Mouse (Mus musculus): ENCODE measurements around the gene Sncg.
"Not testable (repeated sequence)": the region's sequence is repeated elsewhere in the genome, so short reads cannot be mapped to it uniquely, and the experiment has no call there.

Sncg gene

DNA sequence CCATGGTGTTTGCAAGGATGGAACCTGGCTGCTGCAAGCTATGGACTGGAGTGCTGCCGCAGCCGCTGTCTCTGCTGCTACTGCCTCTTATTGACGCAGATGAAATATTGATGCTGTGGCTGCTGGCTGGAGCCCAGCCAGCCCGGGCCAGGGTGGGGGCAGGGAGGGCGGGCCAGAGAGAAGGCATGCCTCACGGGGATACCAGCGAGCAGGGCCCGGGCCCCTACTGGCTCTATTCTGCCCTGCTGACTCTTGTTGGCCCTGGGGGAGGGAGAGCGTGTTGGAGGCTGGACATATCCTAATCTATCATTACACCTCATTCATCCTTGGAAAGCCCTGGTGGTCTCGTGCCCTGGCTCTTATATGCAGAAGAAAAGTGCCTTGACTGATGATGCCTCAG is at the start of gene Sncg:
Sncg (minus strand) TSS at position 213 of the 400 bp plus-strand sequence.
- peak; percentile 39 for DNase-seq (ENCODE audit: extremely low spot score, low spot score)

DNA sequence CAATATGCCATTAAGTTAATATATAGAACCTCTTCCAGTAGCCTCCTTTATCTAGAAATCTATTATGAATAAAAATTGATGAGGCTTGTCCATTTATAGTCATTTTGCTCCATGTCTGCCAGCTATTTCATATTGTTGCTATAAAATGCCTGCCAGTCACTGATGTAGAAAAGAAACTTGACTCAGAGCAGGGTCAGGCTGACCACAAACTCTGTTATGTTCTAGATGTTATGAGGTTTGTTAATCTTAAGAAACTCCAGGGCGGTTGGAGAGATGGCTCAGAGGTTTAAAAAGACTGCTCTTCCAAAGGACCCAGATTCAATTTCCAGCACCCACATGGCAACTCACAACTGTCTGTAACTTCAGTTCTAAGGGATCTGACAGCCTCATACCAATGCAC is 46.5 kb upstream of the Sncg start:
- DNase-seq (ENCODE audit: extremely low spot score, low spot score), result no peak

DNA sequence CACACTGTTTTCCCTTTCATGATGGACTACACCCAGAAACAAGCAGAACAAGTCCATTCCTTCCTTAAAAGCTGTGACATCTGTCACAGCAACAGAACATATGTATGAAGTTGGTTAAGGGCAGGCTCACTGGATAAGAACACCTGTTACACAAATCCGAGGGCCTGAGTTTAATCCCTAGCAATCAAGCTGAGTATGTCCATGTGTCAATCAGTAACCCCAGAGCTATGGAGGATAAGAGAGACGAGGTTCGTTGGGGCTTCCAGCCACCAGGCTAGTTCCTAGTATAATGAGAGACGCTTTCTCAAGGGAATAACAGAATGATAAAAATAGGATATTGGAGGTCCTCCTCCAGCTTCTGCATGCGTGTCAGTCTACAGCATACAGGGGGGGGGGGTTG is 42.9 kb upstream of the Sncg start:
- DNase-seq (ENCODE audit: extremely low spot score, low spot score), result no peak

DNA sequence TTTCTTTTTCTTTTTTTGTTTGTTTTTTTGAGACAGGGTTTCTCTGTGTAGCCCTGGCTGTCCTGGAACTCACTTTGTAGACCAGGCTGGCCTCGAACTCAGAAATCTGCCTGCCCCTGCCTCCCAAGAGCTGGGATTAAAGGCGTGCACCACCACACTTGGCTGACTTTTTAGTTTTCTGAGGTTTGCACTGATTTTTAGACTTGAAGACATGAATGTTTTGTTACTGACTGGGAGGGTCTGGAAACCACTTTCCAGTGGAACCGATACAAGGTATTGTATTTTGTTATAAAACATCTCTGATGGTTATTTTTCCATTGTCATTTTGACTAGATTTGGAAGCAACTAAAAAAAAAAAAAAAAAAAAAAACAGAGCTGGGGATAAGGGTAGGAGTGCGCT is 42.4 kb upstream of the Sncg start:
- not testable (repeated sequence) for DNase-seq (ENCODE audit: extremely low spot score, low spot score)

DNA sequence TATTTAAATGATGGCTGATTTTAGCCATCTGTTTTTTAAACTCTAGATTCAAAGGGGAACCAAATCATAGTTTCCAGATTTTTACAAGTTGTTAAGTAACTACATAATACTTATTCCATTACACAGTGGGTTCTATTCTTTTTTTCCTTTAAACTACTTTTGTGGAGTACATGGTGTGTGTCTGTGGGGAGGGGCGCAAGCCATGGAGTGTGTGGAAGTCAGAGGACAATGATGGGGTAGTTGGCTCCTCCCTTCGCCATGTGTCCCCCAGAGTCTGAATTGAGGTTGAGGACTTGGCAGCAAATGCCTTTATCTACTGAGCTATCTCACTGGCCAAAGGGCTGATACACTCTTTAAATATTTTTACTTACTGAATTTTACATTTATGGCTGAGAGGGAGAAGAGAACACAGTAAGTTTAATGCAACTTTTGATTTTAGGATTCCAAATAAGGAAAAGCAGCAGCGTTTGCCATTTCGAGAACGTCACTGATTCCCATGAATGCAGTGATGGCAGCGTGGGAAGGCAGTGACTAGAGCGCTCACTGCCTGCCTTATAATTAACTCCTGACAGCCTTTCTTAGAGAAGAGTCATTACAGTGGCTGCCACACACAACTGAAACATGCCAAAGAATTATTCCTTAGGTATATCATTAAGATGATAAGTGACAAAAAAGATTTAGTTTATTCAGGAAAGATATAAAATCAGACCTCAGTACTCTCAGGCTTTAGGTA is 37.7 kb upstream of the Sncg start:
- DNase-seq (ENCODE audit: extremely low spot score, low spot score), result no peak

DNA sequence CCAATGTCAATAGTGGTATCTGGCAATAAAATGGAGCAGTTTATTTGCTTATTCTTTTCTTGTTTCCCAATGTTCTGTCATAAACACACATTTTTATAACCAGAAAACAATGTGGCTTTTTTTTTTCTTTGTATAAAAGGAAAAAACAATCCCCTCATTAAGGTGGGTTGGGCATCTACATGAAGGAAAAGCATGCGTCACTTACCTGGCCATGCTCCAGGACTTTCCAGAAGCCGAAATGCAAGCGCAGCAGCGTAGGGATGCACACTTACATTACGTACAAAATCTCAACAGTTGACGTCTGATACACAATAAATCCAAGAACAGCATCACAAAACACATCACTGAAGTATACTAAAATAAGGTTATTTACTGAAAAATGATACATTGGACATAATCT is 36.1 kb upstream of the Sncg start:
- DNase-seq (ENCODE audit: extremely low spot score, low spot score), result no peak

DNA sequence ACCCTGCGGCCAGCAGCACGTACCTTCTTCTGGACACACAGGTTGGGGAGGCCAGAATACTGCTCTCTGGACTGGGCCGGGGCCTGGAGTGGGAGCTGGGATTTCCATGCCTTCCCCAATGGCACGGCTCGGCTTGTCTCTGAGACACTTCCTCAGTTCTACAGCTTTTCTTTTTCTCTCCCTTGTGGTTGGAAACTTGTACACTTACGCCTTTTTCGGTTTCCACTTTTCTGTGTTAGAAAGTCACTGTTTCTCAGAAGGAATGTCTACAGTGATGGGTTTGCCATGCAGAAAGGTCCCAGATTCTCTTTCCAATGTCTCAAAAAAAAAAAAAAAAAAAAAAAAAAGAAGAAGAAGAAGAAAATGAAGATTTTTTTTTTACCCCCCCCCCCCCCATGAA is 28.8 kb upstream of the Sncg start:
- no peak for DNase-seq (ENCODE audit: extremely low spot score, low spot score)

DNA sequence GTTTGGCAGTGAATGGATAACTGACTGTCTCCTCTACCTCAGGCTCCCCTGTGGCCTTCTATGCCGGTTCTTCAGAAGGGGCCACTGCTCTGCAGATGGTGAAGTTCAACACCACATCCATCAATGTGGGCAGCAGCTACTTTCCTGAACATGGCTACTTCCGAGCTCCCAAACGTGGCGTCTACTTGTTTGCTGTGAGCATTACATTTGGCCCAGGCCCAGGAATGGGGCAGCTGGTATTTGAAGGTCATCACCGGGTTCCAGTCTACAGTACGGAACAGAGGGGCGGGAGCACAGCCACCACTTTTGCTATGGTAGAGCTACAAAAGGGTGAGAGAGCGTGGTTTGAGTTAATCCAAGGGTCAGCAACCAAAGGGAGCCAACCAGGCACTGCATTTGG is 28.3 kb upstream of the Sncg start:
- DNase-seq (ENCODE audit: extremely low spot score, low spot score), result no peak

DNA sequence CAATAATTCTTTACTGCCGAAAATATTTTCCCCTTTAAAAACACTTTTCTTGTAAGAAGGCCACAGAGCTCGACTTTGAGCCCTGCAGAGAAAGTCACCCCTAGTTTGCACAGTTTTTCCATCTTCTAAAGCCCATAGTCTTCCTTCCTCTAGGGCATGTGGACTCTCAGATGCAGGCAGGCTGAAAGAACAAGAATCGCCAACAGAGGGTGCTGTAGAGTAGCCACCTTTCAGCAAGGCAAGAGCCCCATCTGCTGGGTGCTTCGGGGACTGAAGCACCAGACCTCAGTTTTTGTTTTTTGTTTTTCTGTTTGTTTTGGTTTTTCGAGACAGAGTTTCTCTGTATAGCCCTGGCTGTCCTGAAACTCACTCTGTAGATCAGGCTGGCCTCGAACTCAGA is 26.5 kb upstream of the Sncg start:
- peak; percentile 61 for DNase-seq (ENCODE audit: extremely low spot score, low spot score)

DNA sequence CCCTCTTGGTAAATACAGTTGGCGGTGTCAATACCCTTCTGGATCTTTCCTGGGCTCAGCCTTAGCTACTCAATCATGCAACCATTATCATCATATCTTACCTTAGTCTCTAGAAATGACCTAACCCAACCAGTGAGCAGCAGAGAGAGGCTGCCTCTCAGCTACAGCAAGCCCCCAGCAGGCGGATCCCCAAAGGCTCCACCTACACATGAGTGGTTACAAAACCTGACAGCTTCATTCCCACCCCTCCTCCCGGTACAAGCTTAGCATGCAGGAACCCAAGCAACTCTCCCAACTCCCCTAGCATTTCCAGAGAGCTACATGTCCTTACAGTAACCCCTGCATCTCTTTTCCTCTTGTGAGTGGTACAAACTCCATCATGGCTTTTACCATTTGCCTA is 25.4 kb upstream of the Sncg start:
- DNase-seq (ENCODE audit: extremely low spot score, low spot score), result no peak

DNA sequence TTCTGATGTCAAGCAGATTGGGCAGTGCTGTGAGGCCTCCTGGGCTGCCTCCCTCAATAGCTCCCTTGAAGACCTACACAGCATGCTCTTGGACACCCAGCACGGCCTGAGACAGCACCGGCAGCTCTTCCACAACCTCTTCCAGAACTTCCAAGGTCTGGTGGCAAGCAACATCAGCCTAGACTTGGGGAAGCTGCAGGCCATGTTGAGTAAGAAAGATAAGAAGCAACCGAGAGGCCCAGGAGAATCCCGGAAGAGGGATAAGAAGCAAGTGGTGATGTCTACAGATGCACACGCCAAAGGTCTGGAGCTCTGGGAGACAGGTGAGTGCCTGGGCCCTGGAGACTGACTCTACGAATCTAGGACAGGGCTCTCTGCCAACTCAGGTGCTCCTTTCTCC is 24.7 kb upstream of the Sncg start:
- no peak for DNase-seq (ENCODE audit: extremely low spot score, low spot score)

DNA sequence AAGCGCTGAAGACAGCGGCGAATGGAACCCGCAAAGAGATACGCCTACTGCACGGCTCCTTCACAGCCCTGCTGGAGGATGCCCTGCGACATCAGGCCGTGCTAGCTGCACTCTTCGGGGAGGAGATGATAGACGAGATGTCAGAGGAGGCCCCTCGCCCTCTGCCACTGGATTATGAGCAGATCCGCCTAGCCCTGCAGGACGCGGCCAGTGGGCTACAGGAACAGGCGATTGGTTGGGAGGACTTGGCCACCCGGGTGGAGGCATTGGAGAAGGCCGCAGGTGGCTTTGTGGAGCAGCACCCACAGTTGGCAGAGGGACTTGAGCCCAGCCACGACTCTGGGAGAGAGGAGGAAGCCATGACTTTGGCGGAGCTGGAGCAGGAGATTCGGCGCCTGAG is 24.3 kb upstream of the Sncg start:
- no peak for DNase-seq (ENCODE audit: extremely low spot score, low spot score)

DNA sequence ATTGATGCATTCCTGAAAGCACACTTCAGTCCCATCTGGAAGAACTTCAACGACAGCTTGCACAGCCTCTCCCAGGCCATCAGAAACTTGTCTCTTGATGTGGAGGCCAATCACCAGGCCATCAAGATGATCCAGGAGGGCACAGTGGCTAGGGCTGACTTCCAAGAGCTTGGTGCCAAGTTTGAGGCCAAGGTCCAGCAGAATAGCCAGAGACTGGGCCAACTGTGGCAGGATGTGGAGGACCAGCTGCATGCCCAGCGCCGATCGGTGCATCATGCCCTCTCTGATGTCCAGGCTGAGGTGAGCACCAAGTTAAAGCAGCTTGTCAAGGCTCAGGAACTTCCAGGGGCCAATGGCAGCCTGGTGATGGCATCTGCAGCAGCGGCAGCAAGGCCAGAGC is 23.3 kb upstream of the Sncg start:
- DNase-seq (ENCODE audit: extremely low spot score, low spot score), result no peak

DNA sequence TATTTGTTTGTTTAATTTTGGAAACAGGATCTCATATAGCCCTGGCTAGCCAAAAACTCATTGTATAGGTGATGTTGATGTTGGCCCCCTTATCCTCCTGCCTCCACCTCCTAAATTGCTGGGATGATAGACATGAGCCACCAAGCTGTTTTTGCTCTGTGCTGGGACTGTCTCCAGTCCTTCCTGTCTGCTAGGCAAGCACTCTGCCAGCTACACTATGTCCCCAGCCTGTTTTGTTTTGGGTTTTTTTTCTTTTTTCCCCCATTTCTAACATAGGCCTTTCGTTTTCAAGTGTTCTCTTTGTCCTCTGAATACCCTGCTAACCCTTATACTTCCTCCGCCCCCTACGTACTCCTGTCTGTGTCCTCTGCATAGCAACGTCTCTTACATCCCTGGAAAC is 18.7 kb upstream of the Sncg start:
- DNase-seq (ENCODE audit: extremely low spot score, low spot score), result no peak

DNA sequence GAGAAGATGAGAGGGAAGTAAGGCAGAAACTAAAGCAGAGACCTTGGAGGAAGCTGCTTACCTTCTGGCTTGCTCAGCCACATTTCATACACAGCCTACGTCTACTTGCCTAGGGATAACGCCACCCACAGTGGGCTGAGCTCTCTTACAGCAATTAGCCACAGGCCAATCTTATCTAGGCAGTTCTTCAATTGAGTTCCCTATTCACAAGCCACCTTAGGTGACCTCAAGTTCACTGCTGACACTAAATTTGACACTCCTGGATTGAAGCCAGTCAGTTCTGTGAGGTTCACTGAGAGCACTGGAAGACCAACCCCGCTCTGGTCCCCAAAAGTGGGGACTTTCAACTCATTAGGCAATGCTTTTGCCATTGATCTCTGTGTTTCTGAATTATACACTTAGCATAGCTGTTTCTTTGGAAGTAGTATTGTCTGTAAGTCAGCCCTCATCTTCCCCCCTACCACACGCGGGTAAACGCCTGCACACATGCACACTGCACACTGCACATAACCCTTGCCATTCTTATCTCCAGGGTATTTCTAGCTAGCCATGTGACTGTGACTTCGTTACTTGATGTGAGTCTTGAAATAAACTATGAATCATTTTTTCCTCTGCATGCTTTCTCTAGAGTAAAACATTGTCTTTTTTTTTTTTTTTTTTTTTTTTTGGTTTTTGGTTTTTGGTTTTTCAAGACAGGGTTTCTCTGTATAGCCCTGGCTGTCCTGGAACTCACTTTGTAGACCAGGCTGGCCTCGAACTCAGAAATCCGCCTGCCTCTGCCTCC is 8.5 kb upstream of the Sncg start:
- DNase-seq (ENCODE audit: extremely low spot score, low spot score), result no peak

DNA sequence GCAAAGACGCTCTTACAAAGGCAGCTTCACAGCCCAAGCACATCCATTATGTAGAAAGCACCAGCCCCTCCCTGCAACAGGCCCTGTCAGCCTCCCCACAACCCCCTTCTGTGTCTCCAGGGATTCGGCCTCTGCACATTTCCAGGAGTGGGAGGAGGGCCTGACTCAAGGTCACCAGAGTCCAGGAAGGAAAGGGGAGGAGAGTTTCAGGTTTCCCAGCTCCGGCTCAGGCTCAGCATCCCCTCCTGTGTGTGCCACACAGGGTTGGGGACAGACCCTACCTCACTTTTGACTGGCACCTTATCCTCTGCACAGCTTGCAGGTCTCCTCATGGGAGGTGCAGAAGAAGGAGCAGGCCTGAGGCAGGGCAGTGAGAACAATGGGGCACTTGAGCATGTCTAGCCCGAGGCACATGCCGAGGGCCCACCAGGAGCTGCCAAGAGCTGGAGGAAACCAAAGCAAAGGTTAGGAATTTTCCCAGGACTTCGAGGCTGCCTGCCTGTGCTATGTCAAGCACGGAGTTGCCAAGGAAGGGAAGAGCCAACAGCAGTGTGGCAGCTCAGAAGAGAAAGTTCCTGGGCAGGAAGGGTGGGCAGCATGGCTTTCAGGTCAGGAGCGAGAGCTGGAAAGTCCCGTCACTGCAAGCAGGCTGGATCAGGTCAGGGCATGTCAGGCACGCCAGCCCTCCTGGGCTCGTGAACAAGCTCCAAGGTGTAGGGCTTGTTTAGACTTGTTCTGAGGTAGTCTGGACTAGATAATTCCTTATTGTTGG is 4.2 kb upstream of the Sncg start:
- DNase-seq (ENCODE audit: extremely low spot score, low spot score), result peak; percentile 62

DNA sequence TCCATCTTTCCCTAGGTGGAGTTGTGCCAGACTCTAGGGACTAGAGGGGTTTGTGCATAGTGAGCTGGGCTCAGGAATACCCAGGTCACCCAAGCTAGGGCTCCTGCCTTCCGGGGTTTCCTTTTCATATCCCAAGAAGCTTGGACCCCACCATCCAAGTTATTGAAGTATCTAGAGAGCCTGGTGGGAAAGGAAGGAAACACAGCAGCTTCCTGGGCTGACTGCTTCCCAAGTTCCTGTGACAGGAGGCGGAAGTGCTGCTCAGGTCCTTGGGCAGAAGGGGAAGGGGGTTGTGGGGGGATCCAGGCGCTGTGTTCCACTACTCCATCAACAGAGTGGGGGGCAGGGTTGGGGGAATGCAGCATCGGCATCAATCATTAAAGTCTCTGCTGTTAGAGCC is 2.5 kb upstream of the Sncg start:
- no peak for DNase-seq (ENCODE audit: extremely low spot score, low spot score)

DNA sequence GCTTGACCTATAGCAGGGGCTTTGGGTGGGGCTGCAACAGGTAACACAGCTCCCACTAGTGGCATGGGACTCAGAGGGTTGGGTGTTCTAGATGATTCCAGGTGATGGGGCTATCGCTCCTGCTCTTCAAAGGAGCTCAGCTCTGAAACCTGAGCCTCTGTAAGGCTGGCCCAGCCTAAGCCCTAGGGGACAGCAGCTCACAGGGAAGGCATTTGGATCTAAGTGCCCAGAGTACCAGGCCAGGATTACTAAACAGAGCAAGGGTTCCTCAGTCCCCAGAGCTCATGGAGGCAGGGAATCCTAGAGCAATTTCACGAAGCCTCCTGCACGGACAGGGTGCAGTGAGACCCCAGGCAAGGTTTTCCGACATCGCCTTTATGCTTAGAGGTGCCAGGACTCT is 1.4 kb upstream of the Sncg start:
- no peak for DNase-seq (ENCODE audit: extremely low spot score, low spot score)

DNA sequence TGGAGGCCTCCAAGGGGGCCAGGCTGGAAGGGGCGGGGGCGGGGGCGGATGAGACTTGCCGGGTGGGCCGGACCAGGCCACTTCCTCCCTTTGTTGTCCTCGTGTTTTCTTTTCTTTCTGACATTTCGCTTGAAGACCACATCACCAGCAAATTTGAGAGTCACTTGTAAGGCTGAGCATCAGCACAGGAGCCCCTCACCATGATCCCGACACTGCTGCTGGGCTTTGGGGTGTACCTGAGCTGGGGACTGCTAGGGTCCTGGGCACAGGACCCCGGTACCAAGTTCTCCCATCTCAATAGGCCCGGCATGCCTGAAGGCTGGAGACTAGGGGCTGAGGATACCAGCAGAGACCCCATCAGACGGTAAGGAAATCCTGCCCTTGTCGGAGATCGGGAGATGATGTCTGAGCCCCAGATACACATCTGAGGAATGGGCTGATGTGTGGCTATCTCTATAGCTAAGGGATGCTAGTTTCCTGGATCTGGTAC is 871 bp upstream of the Sncg start, which contains the start of gene Mmrn2:
Mmrn2 (plus strand) TSS at position 51 of the 490 bp plus-strand sequence.
- no peak for DNase-seq (ENCODE audit: extremely low spot score, low spot score)

DNA sequence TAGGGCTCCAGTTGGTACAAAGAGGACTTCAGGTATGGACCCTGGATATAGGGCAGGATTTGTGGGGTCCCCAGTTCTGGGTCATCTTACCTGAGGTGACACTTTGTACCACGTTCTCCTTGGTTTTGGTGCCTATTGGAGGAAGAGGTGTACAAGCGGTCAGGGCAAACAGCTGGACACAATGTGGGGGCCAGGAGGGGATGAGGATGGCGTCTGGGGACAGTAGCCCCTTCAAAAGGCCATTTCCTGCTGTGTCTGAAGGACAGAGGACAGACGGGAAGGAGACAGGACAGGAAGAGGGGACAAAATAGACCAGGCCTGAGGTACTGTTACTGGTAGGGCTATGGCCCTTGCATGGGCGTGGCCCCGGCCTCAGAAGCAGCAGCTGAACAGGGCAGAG is 1.0 kb downstream of the Sncg start:
- no peak for DNase-seq (ENCODE audit: extremely low spot score, low spot score)

DNA sequence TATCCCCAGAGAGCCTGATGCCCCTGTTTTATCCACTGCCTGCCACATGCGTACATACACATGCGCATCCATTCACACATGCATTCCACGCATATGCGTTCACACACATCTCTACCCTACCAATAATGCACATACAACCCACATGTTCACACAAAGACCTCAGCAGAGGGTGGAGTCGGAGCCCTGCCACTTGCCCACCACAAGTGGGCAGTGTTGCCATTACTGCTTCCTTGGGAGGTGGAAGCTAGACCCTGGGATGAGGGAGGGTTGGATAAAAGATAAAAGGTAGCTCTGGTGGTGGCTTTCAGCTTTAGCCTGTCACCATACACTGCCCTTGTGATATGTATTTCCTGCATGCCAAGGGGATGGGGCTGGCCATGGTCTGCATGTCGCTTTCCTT is 1.9 kb downstream of the Sncg start:
- peak; percentile 37 for DNase-seq (ENCODE audit: extremely low spot score, low spot score)

DNA sequence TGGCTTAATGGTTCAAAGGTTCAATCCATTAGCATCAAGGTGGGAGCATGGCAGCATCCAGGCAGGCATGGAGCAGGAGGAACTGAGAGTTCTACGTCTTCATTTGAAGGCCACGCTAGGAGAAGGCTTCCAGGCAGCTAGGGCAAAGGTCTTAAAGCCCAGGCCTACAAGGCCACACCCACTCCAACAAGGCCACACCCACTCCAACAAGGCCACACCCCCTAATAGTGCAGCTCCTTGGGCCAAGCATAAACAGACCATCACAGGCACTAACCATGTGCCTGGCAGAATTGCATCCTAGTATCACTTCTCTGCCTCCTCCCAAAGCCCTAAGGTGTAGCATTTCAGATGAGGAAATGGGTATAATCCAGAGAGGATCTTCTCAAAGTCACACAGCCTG is 2.8 kb downstream of the Sncg start:
- DNase-seq (ENCODE audit: extremely low spot score, low spot score), result no peak
